Mouse (Mus musculus) layer of hippocampus, adult 2 months (tissue): ENCODE results near the gene Angptl2. TPM values are rescaled to one million over a fixed set of nuclear protein-coding genes. Genes with fewer than 3 reads are reported as not detected.
A peak's percentile ranks its signal among the peaks of the same experiment; 100 is the strongest.

Experiments used
- DNase-seq, 2 experiments: peaks; one replicate each; pipeline ENCODE4 v3.0.0; 2022; ENCODE audit warnings: low spot score in 2 of 2
- H3K27ac ChIP-seq: fragments of 200-600 bp; 2 replicates; pipeline ENCODE4 v1.8.1; 2022
- H3K4me3 ChIP-seq: fragments of 200-600 bp; 2 replicates; pipeline ENCODE4 v1.8.1; 2022; ENCODE audit warnings: mild to moderate bottlenecking
- CTCF ChIP-seq: fragments of 200-600 bp; conservative IDR thresholded peaks from 2 replicates; pipeline ENCODE4 v1.8.1; 2022; ENCODE audit warnings: antibody characterized with exemption, mild to moderate bottlenecking, moderate library complexity
- total RNA-seq, 2 experiments: library from RNA; stranded (reverse); gene quantifications; 2 replicates each; pipeline ENCODE4 v1.2.3; 2021

Gene Angptl2
- total RNA-seq, 2 experiments from 2014 or later = 0.81 to 2.2 TPM

DNA sequence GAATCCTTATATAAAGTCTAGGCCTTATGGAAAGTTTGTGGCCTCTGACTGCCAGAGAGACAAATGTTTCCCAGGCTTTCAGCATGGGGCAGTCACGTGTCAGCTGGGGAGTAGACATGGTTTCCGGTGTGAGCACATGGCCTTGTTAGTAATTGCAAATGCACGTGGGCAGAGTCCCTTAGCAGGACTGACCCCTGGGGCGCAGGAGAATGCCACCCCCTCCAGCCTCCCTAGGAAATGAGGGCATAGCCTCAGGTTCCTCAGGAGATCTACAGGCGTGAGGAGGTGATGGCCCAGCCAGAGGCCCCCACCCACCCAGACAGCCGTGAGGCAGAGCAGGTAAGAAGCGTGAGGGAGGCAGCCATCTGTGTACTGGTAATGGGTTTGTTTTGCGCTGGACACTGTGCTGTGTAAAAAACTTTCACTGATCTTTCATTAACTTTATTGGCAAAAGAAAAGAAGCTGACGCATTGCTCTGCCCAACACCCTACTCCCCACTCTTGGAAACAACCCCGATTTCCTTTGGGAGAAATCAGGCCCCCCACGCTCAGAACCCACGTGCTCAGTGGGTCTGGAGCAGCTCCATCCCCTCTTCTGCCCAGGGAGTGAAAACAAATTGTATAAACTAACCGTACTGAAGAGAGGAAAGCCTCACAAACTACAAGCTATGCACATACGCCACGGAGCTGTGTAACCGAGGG is 35.8 kb upstream of the Angptl2 start:
- TF ChIP-seq CTCF = no peak
- Histone ChIP-seq H3K4me3 (no peak overlapping the region), H3K27ac (peak overlapping the region; percentile 33; the same call in 1 of the 2 replicates)
- peak in 1 of 2 experiments; percentile 58 for DNase-seq

DNA sequence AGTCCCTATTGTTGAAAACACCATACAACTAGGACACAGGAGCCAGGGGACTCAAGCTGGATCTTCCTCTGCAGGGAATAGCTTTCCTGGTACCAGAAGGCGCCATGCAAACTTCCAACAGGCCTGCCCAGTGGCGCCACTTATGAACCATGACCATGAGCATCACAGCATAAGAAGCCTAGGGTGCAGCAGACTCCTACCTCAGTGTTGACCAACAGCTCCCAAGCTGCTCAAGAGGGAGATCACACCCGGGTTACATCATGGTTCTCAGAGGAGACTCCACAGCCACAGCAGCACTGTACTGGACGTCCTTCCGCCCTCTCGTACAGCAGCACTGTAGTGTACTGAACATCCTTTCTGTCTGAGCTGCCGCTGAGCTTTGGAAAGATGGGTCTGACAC is 32.5 kb upstream of the Angptl2 start:
- no peak overlapping the region for H3K4me3 ChIP-seq
- H3K27ac ChIP-seq = no peak overlapping the region
- no peak for TF ChIP-seq CTCF
- DNase-seq = no peak

DNA sequence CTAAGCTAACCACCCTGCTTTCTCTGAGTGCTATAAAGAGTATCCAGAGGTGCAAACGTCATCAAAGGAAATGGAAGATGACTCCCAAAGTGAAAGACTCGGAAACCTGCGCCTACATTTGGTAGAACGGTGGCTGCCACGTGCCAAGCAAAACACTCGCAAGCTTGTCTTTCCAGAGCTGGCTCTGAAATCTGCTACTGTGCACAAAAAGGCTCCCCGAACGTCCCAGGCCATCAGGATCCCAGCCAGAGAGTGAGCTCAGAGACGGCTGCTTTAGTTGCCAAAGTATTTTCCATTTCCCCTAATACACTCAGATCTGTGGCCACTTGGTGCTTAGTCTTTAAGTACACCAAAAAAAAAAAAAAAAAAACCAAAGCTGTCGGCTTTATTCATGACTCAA is 31.2 kb upstream of the Angptl2 start:
- DNase-seq = peak in 1 of 2 experiments; percentile 31
- no peak for TF ChIP-seq CTCF
- peak overlapping the region; percentile 20; the same call in 1 of the 2 replicates for H3K27ac ChIP-seq
- no peak overlapping the region for H3K4me3 ChIP-seq

DNA sequence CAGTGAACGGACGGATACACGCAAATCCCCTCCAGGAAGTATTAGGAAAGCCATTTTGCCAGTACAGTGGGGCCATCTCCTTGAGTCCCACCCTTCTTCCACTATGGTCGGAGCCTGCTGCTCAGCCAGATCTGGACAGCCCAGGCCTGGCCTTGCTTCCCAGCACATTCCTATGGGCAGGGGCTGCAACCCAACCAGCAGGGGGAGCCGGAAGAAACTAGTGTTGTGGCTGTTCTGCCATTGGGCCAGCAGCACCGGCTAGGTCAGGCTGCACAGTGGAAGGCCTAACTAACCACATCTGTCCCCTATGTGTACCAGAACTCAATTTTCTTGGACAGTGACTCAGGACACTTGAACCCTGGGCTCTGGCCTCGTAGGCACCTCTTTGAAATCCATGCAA is 30.6 kb upstream of the Angptl2 start:
- Histone ChIP-seq H3K27ac (no peak overlapping the region; the same call in 1 of the 2 replicates), H3K4me3 (no peak overlapping the region)
- peak; percentile 70 for TF ChIP-seq CTCF
- no peak for DNase-seq

DNA sequence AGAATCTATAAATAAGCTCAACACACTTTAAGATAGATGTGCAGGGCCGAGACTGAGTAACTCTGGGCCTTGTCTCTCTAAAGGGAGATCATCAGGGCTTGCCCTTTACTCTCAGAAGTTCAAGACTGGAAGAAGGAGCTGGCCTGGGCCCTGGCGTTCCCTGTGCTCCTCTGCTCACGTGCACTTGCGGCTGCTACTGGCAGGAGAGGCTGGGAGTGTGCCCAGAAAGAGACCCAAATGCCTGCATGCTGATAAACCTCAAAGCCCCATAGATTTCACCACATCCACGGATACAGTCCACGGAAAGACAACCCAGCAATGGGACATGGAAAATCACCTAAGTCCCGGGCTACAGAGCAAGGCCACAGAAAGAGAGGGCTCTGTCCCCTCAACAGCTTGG is 29.4 kb upstream of the Angptl2 start:
- DNase-seq = no peak
- no peak for TF ChIP-seq CTCF
- Histone ChIP-seq H3K4me3 (no peak overlapping the region), H3K27ac (no peak overlapping the region)

DNA sequence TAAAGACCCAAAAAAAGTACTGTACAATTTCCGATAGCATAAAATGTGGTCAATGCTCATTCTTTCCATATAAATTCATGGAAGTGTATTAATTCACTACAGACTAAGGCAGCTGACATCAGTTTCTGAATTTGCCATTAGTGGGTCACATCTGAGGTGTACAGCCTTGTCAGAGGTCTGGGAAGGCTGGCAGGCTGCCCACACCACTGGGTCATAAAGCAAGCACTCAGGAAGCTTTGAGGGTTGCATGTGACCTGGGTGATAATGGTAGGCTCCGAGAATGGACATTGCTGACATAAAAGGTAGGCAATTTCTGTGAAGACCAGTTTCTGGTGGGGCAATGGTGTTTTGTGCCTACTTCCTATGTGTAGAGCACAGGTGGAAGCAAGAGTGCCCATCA is 28.0 kb upstream of the Angptl2 start:
- TF ChIP-seq CTCF = no peak
- Histone ChIP-seq H3K4me3 (no peak overlapping the region), H3K27ac (no peak overlapping the region)
- no peak for DNase-seq

DNA sequence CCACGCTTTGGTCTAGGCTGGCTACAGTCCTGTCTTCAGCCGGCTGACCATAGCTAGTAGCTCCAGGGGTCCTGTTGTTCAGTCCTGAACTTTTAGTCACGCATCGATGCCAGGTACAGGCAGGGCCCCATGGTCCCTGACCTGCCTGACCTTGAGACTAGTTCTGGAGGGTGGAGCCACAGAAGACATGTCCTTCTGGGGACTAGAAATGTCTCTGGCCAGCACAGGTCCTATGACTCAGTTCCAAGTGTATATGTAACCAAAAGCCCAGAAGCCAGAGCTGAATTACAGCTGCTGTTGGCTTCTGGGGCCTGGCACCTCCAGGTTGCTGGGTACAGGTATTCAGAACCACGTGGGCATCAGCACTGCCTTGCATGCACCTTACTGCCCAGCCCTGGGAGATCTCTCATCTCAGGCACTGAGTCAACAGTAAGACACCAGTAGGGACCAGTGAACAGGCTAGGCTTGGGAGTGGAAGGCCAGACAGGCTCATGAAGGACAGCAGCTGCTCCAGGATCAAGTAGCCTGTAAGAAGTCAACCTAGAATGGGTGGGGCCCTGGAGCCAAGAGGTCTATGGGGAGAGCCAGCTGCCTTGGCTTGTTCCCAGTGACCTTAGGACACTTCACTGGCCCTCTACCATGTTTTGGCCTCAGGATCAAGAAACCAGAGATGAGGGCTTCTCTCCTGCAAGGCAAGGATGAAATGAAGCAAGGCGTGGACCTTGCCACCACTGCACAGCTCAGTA is 26.8 kb upstream of the Angptl2 start:
- no peak overlapping the region for H3K4me3 ChIP-seq
- DNase-seq = no peak
- H3K27ac ChIP-seq = no peak overlapping the region
- no peak for TF ChIP-seq CTCF

DNA sequence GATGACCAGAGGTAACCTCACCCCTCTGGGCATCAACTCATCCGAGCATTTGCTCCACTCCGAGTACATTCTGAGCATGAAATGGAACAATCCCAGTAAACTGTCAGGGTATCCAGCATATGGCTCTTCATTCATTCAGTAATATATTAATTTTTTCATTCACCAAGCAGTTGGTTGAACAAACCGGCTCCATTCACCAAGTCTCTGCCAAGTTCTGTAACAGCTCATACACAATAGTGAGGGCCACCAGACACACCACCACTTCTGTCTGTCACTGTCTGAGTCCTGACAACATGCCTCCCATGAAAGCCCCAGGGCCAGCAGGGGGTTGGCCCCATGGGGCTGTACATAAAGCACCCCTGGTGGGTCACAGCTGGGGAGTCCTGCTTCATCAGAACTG is 25.9 kb upstream of the Angptl2 start:
- TF ChIP-seq CTCF = no peak
- peak in 1 of 2 experiments; percentile 39 for DNase-seq
- no peak overlapping the region for H3K27ac ChIP-seq
- no peak overlapping the region for H3K4me3 ChIP-seq

DNA sequence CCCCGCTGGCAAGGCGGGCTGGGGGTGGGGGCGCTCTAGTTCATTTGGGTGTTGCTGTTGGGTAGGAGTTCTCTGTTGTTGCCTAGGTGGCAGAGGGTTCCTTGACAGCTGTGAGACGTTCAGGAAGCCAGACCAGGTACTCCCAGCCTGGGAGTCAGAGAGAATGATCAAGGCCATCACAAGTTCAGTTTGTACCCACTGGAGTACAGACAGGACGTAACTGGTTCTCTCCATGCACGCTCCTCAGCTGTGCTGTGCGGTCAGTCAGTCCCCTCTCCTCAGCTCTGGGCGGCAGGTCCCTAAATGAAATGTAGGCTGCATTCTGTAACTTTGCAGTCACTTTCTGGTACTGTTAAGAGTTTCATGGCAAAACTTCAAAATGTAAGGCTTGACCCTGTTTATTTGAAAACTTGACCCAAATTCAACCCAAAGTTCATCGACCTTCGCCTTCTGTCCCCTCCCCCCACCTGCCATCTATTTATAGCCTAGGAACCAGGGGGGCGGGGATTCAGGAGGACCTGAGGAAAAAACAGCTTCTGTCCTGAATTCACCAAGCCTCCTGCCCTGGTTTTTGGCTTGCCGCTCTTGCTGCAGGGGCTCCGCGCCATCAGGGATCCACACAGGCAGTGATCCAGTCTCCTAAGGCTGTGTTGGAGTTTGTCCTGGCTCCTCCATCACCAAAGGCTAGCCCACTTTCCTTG is 15.4 kb upstream of the Angptl2 start:
- Histone ChIP-seq H3K27ac (no peak overlapping the region), H3K4me3 (no peak overlapping the region)
- no peak for DNase-seq
- TF ChIP-seq CTCF = no peak

DNA sequence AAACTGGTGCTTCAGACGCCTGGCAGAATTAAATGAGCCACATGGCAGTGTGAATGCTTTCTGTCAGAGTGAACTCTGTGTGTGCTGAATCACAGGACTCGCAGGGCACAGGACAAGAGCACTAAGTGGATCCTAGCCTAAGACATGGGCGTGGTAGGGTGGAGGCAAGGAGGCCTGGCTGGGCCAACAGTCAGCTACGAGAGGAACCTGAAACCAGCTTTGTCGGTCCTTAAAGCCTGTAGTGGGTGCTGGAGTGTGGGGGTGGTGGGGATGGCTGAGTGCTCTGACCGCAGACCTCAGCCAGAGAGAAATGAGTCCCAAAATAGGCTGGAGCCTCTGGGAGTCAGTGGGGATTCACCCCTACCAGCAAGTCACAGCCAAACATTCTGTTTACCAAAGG is 12.6 kb upstream of the Angptl2 start:
- no peak overlapping the region for H3K27ac ChIP-seq
- no peak for DNase-seq
- H3K4me3 ChIP-seq = no peak overlapping the region
- no peak for TF ChIP-seq CTCF

DNA sequence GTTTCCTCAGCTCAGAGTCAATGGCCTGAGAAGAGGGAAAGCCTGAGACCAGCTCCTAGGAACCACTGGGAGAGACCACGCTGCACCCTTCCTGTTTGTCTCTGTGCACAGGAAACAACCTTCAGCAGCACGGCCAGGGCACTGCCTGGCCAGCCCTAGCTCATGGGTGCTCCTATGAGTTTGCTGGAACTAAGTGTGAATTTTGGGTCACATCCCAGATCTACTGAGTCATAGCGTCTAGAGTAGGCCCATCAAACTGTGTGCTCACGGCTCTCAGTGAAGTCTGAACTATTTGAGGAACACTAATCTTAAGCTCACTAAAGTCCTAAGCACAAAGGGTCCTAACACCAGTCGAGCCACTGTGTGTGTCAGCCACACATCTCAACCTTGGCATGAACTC is 10.9 kb upstream of the Angptl2 start:
- no peak for DNase-seq
- no peak overlapping the region for H3K4me3 ChIP-seq
- no peak for TF ChIP-seq CTCF
- H3K27ac ChIP-seq = peak overlapping the region; percentile 55; the same call in 1 of the 2 replicates

DNA sequence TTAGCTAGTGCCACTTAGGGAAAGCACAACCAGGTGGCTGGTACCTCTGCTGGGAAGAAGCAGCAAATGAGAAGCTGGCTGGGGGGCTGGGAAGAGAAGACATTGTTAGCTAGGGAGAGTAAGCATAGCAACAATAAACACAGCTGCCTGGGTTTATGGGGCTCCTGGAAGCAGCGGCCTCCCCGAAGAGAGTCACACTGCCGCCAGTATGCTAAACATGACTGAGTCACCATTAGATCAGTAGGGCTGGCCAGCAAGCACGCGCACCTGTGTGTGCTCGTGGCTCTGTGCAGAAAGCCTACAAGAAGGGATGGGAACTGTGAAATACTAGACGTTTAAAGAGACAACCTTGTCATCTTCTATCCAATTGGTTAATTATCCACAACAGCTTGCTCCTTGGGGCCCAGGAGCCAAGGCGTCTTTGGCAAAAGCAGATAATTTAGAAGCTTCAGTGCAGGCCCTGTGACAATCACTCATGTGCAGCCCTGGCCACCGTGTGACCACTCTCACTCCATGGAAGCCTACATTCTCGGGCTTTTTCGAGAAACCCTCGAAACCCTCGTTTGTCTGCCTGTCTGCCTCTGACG is 9.8 kb upstream of the Angptl2 start:
- Histone ChIP-seq H3K27ac (peak overlapping the region; percentile 55; the same call in 1 of the 2 replicates), H3K4me3 (no peak overlapping the region)
- peak in 1 of 2 experiments; percentile 37 for DNase-seq
- TF ChIP-seq CTCF = no peak

DNA sequence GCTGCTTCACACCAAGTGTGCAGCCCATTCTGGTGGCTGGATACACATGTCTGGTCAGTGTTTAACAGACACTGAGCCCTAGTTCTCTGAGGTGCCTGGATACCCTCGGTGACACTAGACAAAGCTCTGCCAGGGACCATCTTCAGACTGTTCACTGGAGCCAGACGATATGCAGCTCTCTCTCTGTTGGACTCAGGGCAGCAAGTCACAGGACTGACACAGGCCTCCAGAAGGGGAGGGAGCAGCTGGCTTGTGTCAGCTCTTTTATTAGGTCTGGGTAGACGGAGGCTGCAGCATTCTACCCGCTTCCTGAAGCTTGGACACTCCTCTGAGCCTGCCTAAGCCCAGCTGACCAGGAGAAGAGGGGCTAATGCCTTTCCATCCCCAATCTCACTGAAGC is 8.8 kb upstream of the Angptl2 start:
- H3K27ac ChIP-seq = 0 out of 2 replicates have a peak overlapping the region, but pooled peaks have one; percentile 3

More for the DNA sequence above, 8.8 kb upstream of the Angptl2 start:
- no peak for TF ChIP-seq CTCF
- DNase-seq = no peak
- H3K4me3 ChIP-seq = no peak overlapping the region
